ENCODE assay signal across 8 mouse cellular contexts in genomic region chr5:74196307-74196618, GRCm38 (mm10). TPM values are rescaled to one million over a fixed set of nuclear protein-coding genes. Genes with fewer than 3 reads are reported as not detected.
DNase-seq lines count a peak whose midpoint lies in the region; ATAC-seq lines count a peak whose summit lies in the region.

No protein-coding gene starts in this region.

- peaks cover 19% of the 10 kb centered on the region; the same call in 1 of the 2 replicates for H3K4me1 ChIP-seq in hindbrain, embryonic 14.5 days (replicated peaks; ENCODE audit: control insufficient read depth, insufficient read depth, low read length)
- H3K4me1 ChIP-seq in neural tube, embryonic 12.5 days: peaks cover 43% of the 10 kb centered on the region

- no peak overlapping the region for H3K9ac ChIP-seq in hindbrain, embryonic 14.5 days
- H3K9ac ChIP-seq in neural tube, embryonic 12.5 days: peak overlapping the region; percentile 85; the same call in 1 of the 2 replicates

- 3% methylated on average over 4 of the region's 4 CpGs for WGBS in hindbrain, embryonic 14.5 days
- WGBS in neural tube, embryonic 12.5 days: 4% methylated on average over 4 of the region's 4 CpGs

- no peak overlapping the region for H3K27ac ChIP-seq in hindbrain, embryonic 14.5 days
- no peak overlapping the region for H3K27ac ChIP-seq in neural tube, embryonic 12.5 days

- no peaks in the 10 kb centered on the region for H3K9me3 ChIP-seq in hindbrain, embryonic 14.5 days (ENCODE audit: control insufficient read depth, low read length)
- H3K9me3 ChIP-seq in neural tube, embryonic 12.5 days: no peaks in the 10 kb centered on the region

- DNase-seq in ZHBTc4 (ENCODE audit: low read depth, low spot score) (peak; percentile 42), liver (peak; percentile 35)
- DNase-seq in embryo, embryonic 9.5 days (ENCODE audit: extremely low spot score): peak; percentile 58
- DNase-seq in hindbrain, embryonic 14.5 days (ENCODE audit: low spot score): no peak
- no peak for DNase-seq in right cerebral cortex, postnatal 25 days
- no peak for DNase-seq in ovary, postnatal 14 days (ENCODE audit: low spot score)
- no peak for DNase-seq in c-Kit-positive CD71-positive TER-119-positive erythroid progenitor cells, embryonic 14.5 days (ENCODE audit: low spot score)

- H3K36me3 ChIP-seq in hindbrain, embryonic 14.5 days (replicated peaks; ENCODE audit: control insufficient read depth, insufficient read depth): no peaks in the 10 kb centered on the region
- H3K36me3 ChIP-seq in neural tube, embryonic 12.5 days: peaks cover 11% of the 10 kb centered on the region

- peaks cover 3% of the 10 kb centered on the region; the same call in 1 of the 2 replicates for H3K27me3 ChIP-seq in hindbrain, embryonic 14.5 days (ENCODE audit: control insufficient read depth, insufficient read depth, low read length)
- H3K27me3 ChIP-seq in neural tube, embryonic 12.5 days (replicated peaks): no peaks in the 10 kb centered on the region

- peak overlapping the region; percentile 77 for H3K4me2 ChIP-seq in hindbrain, embryonic 14.5 days (replicated peaks)
- H3K4me2 ChIP-seq in neural tube, embryonic 12.5 days (replicated peaks): peak overlapping the region; percentile 81

- ATAC-seq in hindbrain, embryonic 14.5 days (ENCODE audit: low FRiP score): no peak
- no peak for ATAC-seq in neural tube, embryonic 12.5 days (ENCODE audit: low FRiP score, low read depth)

- H3K4me3 ChIP-seq in hindbrain, embryonic 14.5 days (replicated peaks; ENCODE audit: low read length): peak overlapping the region; percentile 59
- peak overlapping the region; percentile 86 for H3K4me3 ChIP-seq in neural tube, embryonic 12.5 days

RNA-seq across cellular contexts. Expression of gene Rasl11b, which starts 1.2 kb away (rescaled TPM):
- 15.4 and 16.5 TPM in 2 replicates for polyA plus RNA-seq in hindbrain, embryonic 14.5 days (2014; fragmentation: Nextera tagmentation; extraction: Ambion mirVana)
- polyA plus RNA-seq in neural tube, embryonic 12.5 days (2016; fragmentation: Nextera tagmentation; extraction: Ambion mirVana): 38.2 and 41.7 TPM in 2 replicates

Comparison
In these comparisons a context has a peak if more than half of its experiments do, and no peak if none do; other contexts are left out.
1. DNase-seq: peak in ZHBTc4 (single experiment), embryo, embryonic 9.5 days (single experiment) and liver (single experiment); none in hindbrain, embryonic 14.5 days (single experiment), right cerebral cortex, postnatal 25 days (single experiment), ovary, postnatal 14 days (single experiment) and c-Kit-positive CD71-positive TER-119-positive erythroid progenitor cells, embryonic 14.5 days (single experiment).